Mouse (Mus musculus) heart, embryonic 15.5 days (tissue): ENCODE measurements at regions not wholly inside any gene's neighbourhood (a gene's known extent, or its start where the extent isn't known, plus 50 kb on each side); places are given as distances from the start of the nearest gene placed in this dataset.
"Not testable (repeated sequence)": the region's sequence is repeated elsewhere in the genome, so short reads cannot be mapped to it uniquely, and the experiment has no call there.

Experiments
- ATAC-seq: fragments of 200-750 bp; cut with Nextera tagmentation; replicated peaks from 2 replicates; pipeline ENCODE4 v1.8.0; 2017; ENCODE audit warnings: low read depth, moderate TSS enrichment; ENCODE audit not compliant: insufficient number of reproducible peaks, insufficient read depth, low FRiP score
- H3K27ac ChIP-seq: fragments of 300-500 bp; sonication (generic); 2 replicates; pipeline ENCODE4 v1.5.1; 2015; ENCODE audit warnings: mild to moderate bottlenecking, inconsistent platforms
- H3K27me3 ChIP-seq: fragments of 300-500 bp; sonication (generic); 2 replicates; pipeline ENCODE4 v1.6.1; 2015; ENCODE audit warnings: inconsistent platforms
- H3K36me3 ChIP-seq: fragments of 300-500 bp; sonication (generic); 2 replicates; pipeline ENCODE4 v1.6.1; 2015; ENCODE audit warnings: mild to moderate bottlenecking, inconsistent platforms
- H3K4me1 ChIP-seq: fragments of 300-500 bp; sonication (generic); replicated peaks from 2 replicates; pipeline ENCODE4 v1.6.1; 2015; ENCODE audit warnings: inconsistent platforms
- H3K4me2 ChIP-seq: fragments of 300-500 bp; sonication (generic); 2 replicates; pipeline ENCODE4 v1.6.1; 2015; ENCODE audit warnings: inconsistent platforms, mild to moderate bottlenecking, moderate library complexity
- H3K4me3 ChIP-seq: fragments of 300-500 bp; sonication (generic); 2 replicates; pipeline ENCODE4 v1.5.1; 2015; ENCODE audit warnings: mild to moderate bottlenecking, inconsistent platforms
- H3K9ac ChIP-seq: fragments of 300-500 bp; sonication (generic); 2 replicates; pipeline ENCODE4 v1.6.1; 2015; ENCODE audit warnings: mild to moderate bottlenecking, inconsistent platforms
- H3K9me3 ChIP-seq: fragments of 300-500 bp; sonication (generic); replicated peaks from 2 replicates; pipeline ENCODE4 v1.6.1; 2016; ENCODE audit warnings: inconsistent platforms
- WGBS: fragments of 180-500 bp; shearing (Covaris S2); methylation state at CpG from one replicate; pipeline ENCODE4 v1.1.7; 2015; ENCODE audit warnings: mixed read lengths; 5-methylcytosine and 5-hydroxymethylcytosine counted together

DNA sequence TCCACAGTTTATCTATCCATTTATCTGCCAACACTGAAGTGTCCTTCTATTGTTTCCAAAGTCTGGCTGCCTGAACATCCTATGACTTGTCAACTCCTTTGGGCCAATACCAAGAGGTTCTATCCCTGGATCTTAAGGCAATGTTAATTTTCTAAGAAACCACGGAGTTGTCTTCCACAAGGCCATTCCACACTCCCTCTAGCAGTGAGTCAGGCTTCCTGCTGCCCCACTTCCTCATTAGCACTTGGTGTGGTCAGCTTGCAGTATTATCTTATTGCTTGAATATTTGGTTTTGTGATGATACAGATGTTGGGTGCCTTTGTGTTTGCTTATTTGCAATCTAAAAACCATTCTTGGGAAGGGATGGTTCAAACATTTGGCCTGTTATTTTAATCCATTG lies 87.5 kb upstream of the Ppp2r2d start:
- Histone ChIP-seq H3K27me3 (no peaks in the 10 kb centered on the region), H3K27ac (no peak overlapping the region), H3K4me3 (no peak overlapping the region), H3K9ac (no peak overlapping the region), H3K9me3 (no peaks in the 10 kb centered on the region), H3K4me2 (no peak overlapping the region), H3K4me1 (no peaks in the 10 kb centered on the region), H3K36me3 (no peaks in the 10 kb centered on the region)
- no peak for ATAC-seq
- WGBS = 63% methylated on average over 1 of the region's 1 CpGs

DNA sequence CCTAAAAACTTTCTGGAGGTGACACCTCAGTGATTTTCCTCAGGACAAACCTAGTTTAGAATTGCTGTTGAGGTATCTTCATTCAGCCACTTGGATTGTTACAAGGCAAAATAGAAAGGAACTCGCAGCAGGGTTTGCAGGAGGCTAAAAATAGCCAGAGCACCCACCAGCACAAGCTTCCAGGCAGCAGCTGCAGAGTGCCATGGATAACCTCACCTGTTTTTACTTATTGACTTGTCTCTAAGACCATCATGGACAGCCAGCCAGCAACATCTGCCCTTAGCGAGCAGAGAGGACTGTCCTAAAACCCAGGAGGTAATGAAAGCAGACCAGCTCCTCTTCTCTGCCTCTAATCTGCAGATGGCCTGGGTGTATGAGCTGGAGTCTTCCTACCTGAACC lies 97.4 kb upstream of the Ppp2r2d start:
- WGBS = 39% methylated on average over 2 of the region's 2 CpGs
- H3K27ac ChIP-seq = no peak overlapping the region

DNA sequence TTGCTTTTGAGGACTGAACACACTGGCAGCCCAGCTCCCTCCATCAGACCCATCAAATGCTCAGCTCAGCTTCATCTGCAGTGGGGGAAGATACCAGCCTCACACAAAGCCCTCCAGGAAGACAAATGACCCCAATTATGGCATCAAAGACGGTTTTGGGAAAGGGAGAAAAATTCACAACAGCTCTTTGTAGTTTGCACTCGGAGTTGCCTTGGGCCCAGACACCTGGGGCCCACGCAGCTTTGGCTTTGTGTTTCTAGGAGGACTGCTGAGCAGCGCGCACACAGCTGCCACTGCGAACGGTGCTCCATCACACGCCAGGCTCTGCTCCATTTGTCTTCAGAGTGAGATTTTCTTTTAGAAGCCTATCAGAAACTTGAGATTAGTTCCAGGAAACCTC lies 99.3 kb upstream of the Ppp2r2d start:
- no peaks in the 10 kb centered on the region for H3K9me3 ChIP-seq
- H3K27ac ChIP-seq = no peak overlapping the region
- H3K4me1 ChIP-seq = peaks cover 10% of the 10 kb centered on the region
- WGBS = 73% methylated on average over 8 of the region's 8 CpGs
- no peak overlapping the region for H3K9ac ChIP-seq
- no peaks in the 10 kb centered on the region for H3K27me3 ChIP-seq
- ATAC-seq = no peak
- H3K4me3 ChIP-seq = no peak overlapping the region
- no peaks in the 10 kb centered on the region for H3K36me3 ChIP-seq
- H3K4me2 ChIP-seq = no peak overlapping the region

More for the DNA sequence above, 97.4 kb upstream of the Ppp2r2d start:
- no peak for ATAC-seq
- Histone ChIP-seq H3K9me3 (no peaks in the 10 kb centered on the region), H3K4me2 (no peak overlapping the region), H3K27me3 (no peaks in the 10 kb centered on the region), H3K4me3 (no peak overlapping the region), H3K4me1 (peaks cover 10% of the 10 kb centered on the region), H3K36me3 (no peaks in the 10 kb centered on the region), H3K9ac (no peak overlapping the region)

DNA sequence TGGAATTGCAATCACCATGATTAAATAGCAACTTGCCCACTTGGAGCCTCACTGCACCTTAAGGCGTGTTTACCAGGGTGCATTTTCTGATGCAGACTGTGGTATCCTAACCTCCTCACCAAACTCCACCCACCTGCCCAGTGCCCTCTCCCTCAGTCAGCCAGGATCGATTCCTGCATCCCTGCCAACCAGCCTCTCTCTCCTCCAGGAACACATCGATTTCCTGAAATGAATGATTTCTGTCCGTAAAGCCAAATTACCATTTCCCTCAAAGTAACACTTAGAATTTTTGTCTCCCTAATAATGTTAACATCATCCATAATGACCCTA lies 103.4 kb upstream of the Ppp2r2d start:
- Histone ChIP-seq H3K4me2 (no peak overlapping the region), H3K9me3 (no peaks in the 10 kb centered on the region), H3K27me3 (no peaks in the 10 kb centered on the region), H3K27ac (no peak overlapping the region), H3K4me1 (no peaks in the 10 kb centered on the region), H3K9ac (no peak overlapping the region), H3K4me3 (no peak overlapping the region), H3K36me3 (no peaks in the 10 kb centered on the region)
- WGBS = 76% methylated on average over 4 of the region's 4 CpGs
- no peak for ATAC-seq

DNA sequence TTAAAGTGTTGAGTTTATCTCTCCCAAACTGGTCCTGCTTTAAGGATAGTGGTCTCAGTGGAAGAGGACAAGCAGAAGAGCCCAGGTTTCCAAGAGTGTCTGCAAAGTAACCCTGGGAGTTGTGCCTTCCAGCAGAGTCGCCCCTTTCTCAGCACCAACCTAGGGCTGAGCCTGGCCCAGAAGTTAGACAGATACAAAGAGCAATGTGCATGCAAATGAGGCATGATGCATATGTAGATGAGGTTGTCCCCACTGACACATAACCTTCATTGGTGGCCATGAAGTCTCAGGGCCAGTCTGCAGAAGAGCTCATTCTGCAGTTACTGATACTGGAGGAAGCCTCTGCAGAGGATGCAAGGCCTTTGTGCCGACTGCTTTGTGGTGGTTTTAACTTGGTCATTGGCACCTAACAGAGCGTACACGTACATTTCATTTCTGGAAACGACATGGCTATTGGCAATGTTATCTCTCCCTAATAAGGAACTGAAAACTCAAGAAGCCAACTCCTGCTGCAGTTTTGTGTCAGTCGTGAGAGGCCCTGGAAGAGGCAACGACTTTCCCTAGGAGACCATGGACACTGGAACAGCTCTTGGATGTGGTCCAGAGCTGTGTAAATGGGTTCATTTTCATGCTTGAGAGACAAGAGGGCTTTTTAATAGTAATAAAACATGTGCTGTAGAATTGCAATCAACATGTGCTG lies 103.9 kb upstream of the Ppp2r2d start:
- H3K4me2 ChIP-seq = no peak overlapping the region
- no peak overlapping the region for H3K4me3 ChIP-seq
- H3K9ac ChIP-seq = no peak overlapping the region
- no peak for ATAC-seq
- no peaks in the 10 kb centered on the region for H3K9me3 ChIP-seq
- H3K4me1 ChIP-seq = no peaks in the 10 kb centered on the region
- no peaks in the 10 kb centered on the region for H3K27me3 ChIP-seq
- H3K36me3 ChIP-seq = no peaks in the 10 kb centered on the region
- WGBS = 62% methylated on average over 7 of the region's 7 CpGs
- no peak overlapping the region for H3K27ac ChIP-seq

DNA sequence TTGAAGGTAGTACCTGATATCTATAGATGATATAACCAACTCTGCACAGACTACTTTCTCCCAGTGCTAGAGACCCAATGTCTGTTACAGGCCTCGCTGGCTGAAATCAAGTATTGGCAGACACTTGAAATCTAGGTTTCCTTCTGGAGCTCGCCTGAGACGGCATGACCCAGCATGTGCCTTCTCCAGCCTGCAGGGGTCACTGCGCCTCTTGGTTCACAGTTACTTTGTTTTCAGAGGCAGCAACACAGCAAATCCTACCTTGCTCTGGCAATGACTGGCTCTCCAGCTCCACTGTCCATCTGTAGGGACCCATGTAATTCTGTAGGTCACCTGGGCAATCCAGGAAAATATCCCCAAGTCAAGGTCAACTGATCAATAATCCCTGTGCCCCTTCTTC lies 111.6 kb upstream of the Ppp2r2d start:
- H3K27me3 ChIP-seq = no peaks in the 10 kb centered on the region
- no peak overlapping the region for H3K4me3 ChIP-seq
- no peak overlapping the region for H3K4me2 ChIP-seq
- H3K9ac ChIP-seq = no peak overlapping the region
- ATAC-seq = no peak
- WGBS = 20% methylated on average over 4 of the region's 4 CpGs
- H3K36me3 ChIP-seq = no peaks in the 10 kb centered on the region
- H3K27ac ChIP-seq = no peak overlapping the region
- no peaks in the 10 kb centered on the region for H3K9me3 ChIP-seq
- H3K4me1 ChIP-seq = no peaks in the 10 kb centered on the region

DNA sequence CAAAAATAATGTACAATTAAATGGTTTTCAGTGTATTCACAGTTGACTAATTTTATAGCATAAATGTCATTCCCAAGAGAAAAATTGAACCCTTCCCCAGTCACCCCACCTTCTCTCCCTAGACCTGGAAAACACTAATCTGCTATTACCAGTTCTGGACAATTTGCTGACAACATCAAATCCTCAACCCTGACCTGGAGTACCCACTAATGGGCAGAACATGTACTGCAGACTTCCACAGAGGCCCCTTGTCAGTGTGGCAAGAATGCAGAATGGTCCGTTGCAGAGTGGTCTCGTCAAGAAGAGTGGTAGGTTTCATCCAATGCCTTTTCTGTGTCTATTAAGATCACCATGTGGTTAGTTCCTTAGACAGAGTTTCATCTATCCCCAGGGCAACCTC lies 121.0 kb upstream of the Ppp2r2d start:
- no peak for ATAC-seq
- no peaks in the 10 kb centered on the region for H3K4me1 ChIP-seq
- no peaks in the 10 kb centered on the region for H3K36me3 ChIP-seq
- H3K27me3 ChIP-seq = no peaks in the 10 kb centered on the region
- H3K9me3 ChIP-seq = no peaks in the 10 kb centered on the region
- H3K4me2 ChIP-seq = no peak overlapping the region
- WGBS = 76% methylated on average over 2 of the region's 2 CpGs
- H3K27ac ChIP-seq = no peak overlapping the region
- no peak overlapping the region for H3K9ac ChIP-seq
- no peak overlapping the region for H3K4me3 ChIP-seq

DNA sequence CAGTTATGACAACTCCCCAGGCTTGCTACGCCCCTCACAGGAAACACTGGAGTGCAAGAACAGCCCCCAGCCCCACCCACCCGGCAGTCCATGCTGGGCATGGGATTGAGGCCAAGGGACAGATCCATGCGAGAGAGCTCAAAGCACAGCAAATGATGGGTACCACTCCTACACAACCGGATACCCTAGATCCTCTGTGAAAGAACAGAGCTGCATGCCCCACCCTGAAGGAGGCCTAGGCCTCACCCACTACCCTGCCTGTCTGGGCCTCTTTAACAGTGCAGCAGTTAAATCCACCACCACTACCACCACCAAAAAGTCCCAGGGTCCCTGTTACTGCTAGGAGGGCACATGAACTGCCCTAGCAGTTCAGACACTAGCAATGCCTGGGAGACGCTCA lies 126.3 kb upstream of the Ppp2r2d start:
- no peaks in the 10 kb centered on the region for H3K4me1 ChIP-seq
- H3K9ac ChIP-seq = no peak overlapping the region
- H3K4me2 ChIP-seq = no peak overlapping the region
- H3K36me3 ChIP-seq = no peaks in the 10 kb centered on the region
- ATAC-seq = no peak
- no peaks in the 10 kb centered on the region for H3K9me3 ChIP-seq
- no peak overlapping the region for H3K4me3 ChIP-seq
- no peak overlapping the region for H3K27ac ChIP-seq
- WGBS = 69% methylated on average over 5 of the region's 5 CpGs
- H3K27me3 ChIP-seq = no peaks in the 10 kb centered on the region

DNA sequence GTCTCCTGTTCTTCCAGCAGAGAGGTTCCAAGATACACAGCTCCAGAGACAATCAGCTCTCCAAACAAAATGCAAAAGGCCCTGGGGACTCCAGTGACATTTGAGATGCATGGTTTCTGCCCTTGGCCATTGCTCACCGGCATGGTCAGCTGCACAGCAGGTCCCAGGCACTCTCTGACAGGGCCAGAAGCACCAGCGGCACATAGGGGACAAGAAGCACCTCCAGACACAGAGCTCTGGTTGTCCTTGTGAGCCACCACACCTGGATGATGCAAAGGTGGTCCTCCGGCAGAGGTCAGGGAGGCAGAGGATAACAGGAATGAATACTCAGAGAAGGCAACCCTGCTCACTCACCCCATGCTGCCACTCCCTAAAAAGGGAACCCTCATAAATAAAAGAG lies 126.8 kb upstream of the Ppp2r2d start:
- no peak overlapping the region for H3K4me3 ChIP-seq
- no peaks in the 10 kb centered on the region for H3K27me3 ChIP-seq
- H3K4me2 ChIP-seq = no peak overlapping the region
- WGBS = 59% methylated on average over 3 of the region's 3 CpGs
- no peak for ATAC-seq
- H3K9me3 ChIP-seq = no peaks in the 10 kb centered on the region
- H3K9ac ChIP-seq = no peak overlapping the region
- no peaks in the 10 kb centered on the region for H3K4me1 ChIP-seq
- no peaks in the 10 kb centered on the region for H3K36me3 ChIP-seq
- no peak overlapping the region for H3K27ac ChIP-seq

DNA sequence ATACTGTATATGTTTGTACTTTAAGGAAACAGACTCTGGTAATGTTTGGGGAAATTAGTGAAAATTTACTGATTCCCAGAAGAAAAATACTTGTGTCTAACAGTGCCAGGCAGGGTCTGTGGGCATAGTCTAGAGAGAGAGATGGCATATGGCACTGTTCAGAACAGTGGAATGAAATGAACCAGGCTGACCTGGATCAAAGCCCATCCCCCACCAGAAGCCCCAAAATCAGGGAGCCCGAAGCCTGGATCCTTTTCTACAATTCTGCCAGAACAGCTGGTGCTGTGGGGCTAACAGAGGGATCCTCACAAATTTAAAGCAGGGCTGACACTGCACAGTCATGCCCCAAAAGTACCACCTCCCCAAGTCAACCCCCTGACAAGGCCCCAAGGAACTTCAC lies 131.1 kb upstream of the Ppp2r2d start:
- no peak overlapping the region for H3K4me2 ChIP-seq
- H3K4me1 ChIP-seq = no peaks in the 10 kb centered on the region
- H3K4me3 ChIP-seq = no peak overlapping the region
- no peak overlapping the region for H3K27ac ChIP-seq
- no peak overlapping the region for H3K9ac ChIP-seq
- no peak for ATAC-seq
- H3K36me3 ChIP-seq = no peaks in the 10 kb centered on the region
- no peaks in the 10 kb centered on the region for H3K27me3 ChIP-seq
- no peaks in the 10 kb centered on the region for H3K9me3 ChIP-seq
- 63% methylated on average over 1 of the region's 1 CpGs for WGBS

DNA sequence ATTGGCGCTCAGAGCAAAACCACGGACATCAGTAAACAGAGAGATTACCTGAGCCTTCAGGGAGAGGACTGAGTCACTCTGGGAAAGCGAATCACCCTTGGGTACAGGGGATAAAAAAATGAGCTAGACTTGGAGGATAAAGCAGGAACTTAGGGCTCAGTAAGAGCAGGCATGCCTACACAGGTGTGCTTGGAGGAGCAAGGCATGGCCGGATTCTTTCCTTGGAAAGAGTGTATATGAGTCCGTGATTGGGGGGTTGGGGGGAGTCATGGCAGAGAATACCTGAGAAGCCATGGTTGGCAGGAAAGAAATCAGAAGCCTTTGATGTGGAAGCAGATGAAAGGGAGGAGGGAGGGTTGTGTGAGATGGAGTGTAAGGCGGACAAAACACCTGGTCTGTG lies 137.5 kb upstream of the Ppp2r2d start:
- Histone ChIP-seq H3K4me3 (no peak overlapping the region), H3K9me3 (no peaks in the 10 kb centered on the region), H3K36me3 (no peaks in the 10 kb centered on the region), H3K27ac (no peak overlapping the region), H3K27me3 (no peaks in the 10 kb centered on the region), H3K9ac (no peak overlapping the region), H3K4me2 (no peak overlapping the region), H3K4me1 (no peaks in the 10 kb centered on the region)
- WGBS = 71% methylated on average over 6 of the region's 6 CpGs
- ATAC-seq = no peak

DNA sequence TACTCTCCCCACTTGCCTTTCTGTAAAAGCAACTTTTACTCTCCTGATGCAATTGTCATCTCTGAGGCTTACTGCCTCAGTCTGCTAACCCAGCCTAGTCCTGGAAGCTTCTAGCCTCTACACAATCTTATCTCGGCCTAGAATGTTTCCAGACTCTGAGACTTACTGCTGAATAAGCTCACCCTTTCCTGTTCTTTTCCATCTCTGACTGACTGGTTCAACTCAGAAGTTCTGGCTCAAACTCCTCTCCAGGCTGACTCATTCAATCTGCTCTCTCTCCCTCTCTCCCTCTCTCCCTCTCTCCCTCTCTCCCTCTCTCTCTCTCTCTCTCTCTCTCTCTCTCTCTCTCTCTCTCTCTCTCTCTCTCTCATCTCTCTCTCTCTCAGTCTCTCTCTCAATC lies 146.3 kb upstream of the Ppp2r2d start:
- H3K9ac ChIP-seq, H3K27ac ChIP-seq, H3K4me2 ChIP-seq, H3K9me3 ChIP-seq, H3K4me1 ChIP-seq, H3K4me3 ChIP-seq, H3K27me3 ChIP-seq, H3K36me3 ChIP-seq, ATAC-seq: not testable (repeated sequence)
- 29% methylated on average over 1 of the region's 1 CpGs for WGBS
